Mouse (Mus musculus) limb, embryonic 14.5 days (tissue): ENCODE data around the gene Hoxb5. TPM values are rescaled to one million over a fixed set of nuclear protein-coding genes. Genes with fewer than 3 reads are reported as not detected.
A peak's percentile ranks its signal among the peaks of the same experiment; 100 is the strongest.

ENCODE experiments used
- ATAC-seq: fragments of 200-750 bp; cut with Nextera tagmentation; 2 replicates; pipeline ENCODE4 v1.8.0; 2017; ENCODE audit warnings: low read depth, moderate number of reproducible peaks, moderate TSS enrichment; ENCODE audit not compliant: low FRiP score
- DNase-seq: peaks from one replicate; pipeline ENCODE4 v3.0.0-alpha.2; 2015; ENCODE audit warnings: low spot score
- H3K27ac ChIP-seq: fragments of 300-500 bp; sonication (generic); replicated peaks from 2 replicates; pipeline ENCODE4 v1.5.1; 2014; ENCODE audit warnings: low read depth, mild to moderate bottlenecking, low read length, moderate library complexity, mixed read lengths
- H3K27me3 ChIP-seq: fragments of 300-500 bp; sonication (generic); 2 replicates; pipeline ENCODE4 v1.6.1; 2014; ENCODE audit warnings: low read length, mixed read lengths; ENCODE audit not compliant: control insufficient read depth, insufficient read depth
- H3K36me3 ChIP-seq: fragments of 300-500 bp; sonication (generic); 2 replicates; pipeline ENCODE4 v1.6.1; 2014; ENCODE audit warnings: mild to moderate bottlenecking, low read length, moderate library complexity, mixed read lengths; ENCODE audit not compliant: control insufficient read depth, insufficient read depth
- H3K4me1 ChIP-seq: fragments of 300-500 bp; sonication (generic); 2 replicates; pipeline ENCODE4 v1.6.1; 2014; ENCODE audit warnings: antibody characterized with exemption, low read length, mixed read lengths; ENCODE audit not compliant: control insufficient read depth, insufficient read depth
- H3K4me2 ChIP-seq: fragments of 300-500 bp; sonication (generic); replicated peaks from 2 replicates; pipeline ENCODE4 v1.6.1; 2014; ENCODE audit warnings: low read depth, mild to moderate bottlenecking, low read length, moderate library complexity; ENCODE audit not compliant: severe bottlenecking
- H3K4me3 ChIP-seq: fragments of 300-500 bp; sonication (generic); replicated peaks from 2 replicates; pipeline ENCODE4 v1.5.1; 2014; ENCODE audit warnings: low read length
- H3K9ac ChIP-seq: fragments of 300-500 bp; sonication (generic); 2 replicates; pipeline ENCODE4 v1.6.1; 2014; ENCODE audit warnings: mild to moderate bottlenecking, low read depth, low read length, moderate library complexity; ENCODE audit not compliant: severe bottlenecking
- H3K9me3 ChIP-seq: fragments of 300-500 bp; sonication (generic); 2 replicates; pipeline ENCODE4 v1.6.1; 2016; ENCODE audit warnings: low read length; ENCODE audit not compliant: control insufficient read depth
- POLR2A ChIP-seq: fragments of 200-500 bp; IDR thresholded peaks from 2 replicates; pipeline ENCODE4 v1.8.0; 2012; ENCODE audit warnings: inconsistent platforms, mild to moderate bottlenecking, moderate library complexity, borderline replicate concordance; ENCODE audit not compliant: insufficient read depth, insufficient read length; ENCODE audit errors: extremely low read depth
- WGBS: fragments of 180-500 bp; shearing (Covaris S2); extraction: QIAGEN DNeasy Blood & Tissue Kit; methylation state at CpG from one replicate; pipeline ENCODE4 v1.1.7; 2014; 5-methylcytosine and 5-hydroxymethylcytosine counted together
- polyA plus RNA-seq, 2 experiments: library from polyadenylated mRNA; depleted of rRNA in 1 of 2; stranded (reverse) in 1 of 2; unstranded in 1 of 2; fragments of >200 nt; fragmentation: Nextera tagmentation in 1 of 2; extraction: Ambion mirVana in 1 of 2; gene quantifications; 2 replicates each; pipeline versions ENCODE4 v1.2.1 to v1.2.3; 2012 to 2014

Hoxb5 gene
- polyA plus RNA-seq, 2 experiments = 0.85 to 1.8 TPM

GRCm38 (mm10) chr11:96345220-96345892 lies 42.2 kb downstream of the Hoxb5 start:
- Histone ChIP-seq H3K4me1 (no peaks in the 10 kb centered on the region), H3K4me3 (peak overlapping the region; percentile 17), H3K4me2 (peak overlapping the region; percentile 35), H3K27ac (no peak overlapping the region), H3K9me3 (no peaks in the 10 kb centered on the region), H3K36me3 (no peaks in the 10 kb centered on the region), H3K27me3 (peaks cover 97% of the 10 kb centered on the region), H3K9ac (no peak overlapping the region)
- WGBS = 2% methylated on average over 39 of the region's 56 CpGs
- no peak for ATAC-seq
- TF ChIP-seq POLR2A = no peak
- no peak for DNase-seq

- TF ChIP-seq POLR2A = no peak
- Histone ChIP-seq H3K36me3 (no peaks in the 10 kb centered on the region), H3K9me3 (no peaks in the 10 kb centered on the region), H3K27ac (no peak overlapping the region), H3K9ac (no peak overlapping the region), H3K27me3 (peaks cover 97% of the 10 kb centered on the region), H3K4me1 (no peaks in the 10 kb centered on the region), H3K4me3 (peak overlapping the region; percentile 17; the same call in 1 of the 2 replicates), H3K4me2 (peak overlapping the region; percentile 35)
- ATAC-seq = no peak
- WGBS = 6% methylated on average over 33 of the region's 45 CpGs
- no peak for DNase-seq
These were observed 43.0 kb downstream of the Hoxb5 start for GRCm38 (mm10) chr11:96345893-96346806.

- no peak overlapping the region for H3K4me2 ChIP-seq
- TF ChIP-seq POLR2A = no peak
- no peak overlapping the region for H3K27ac ChIP-seq
- no peaks in the 10 kb centered on the region for H3K9me3 ChIP-seq
- DNase-seq (no peak), ATAC-seq (no peak)
- no peaks in the 10 kb centered on the region for H3K36me3 ChIP-seq
- no peak overlapping the region for H3K4me3 ChIP-seq
- H3K9ac ChIP-seq = no peak overlapping the region
- peaks cover 97% of the 10 kb centered on the region for H3K27me3 ChIP-seq
- WGBS = 50% methylated on average over 5 of the region's 5 CpGs
- no peaks in the 10 kb centered on the region for H3K4me1 ChIP-seq
These were observed 43.9 kb downstream of the Hoxb5 start for GRCm38 (mm10) chr11:96346916-96347520.

DNA sequence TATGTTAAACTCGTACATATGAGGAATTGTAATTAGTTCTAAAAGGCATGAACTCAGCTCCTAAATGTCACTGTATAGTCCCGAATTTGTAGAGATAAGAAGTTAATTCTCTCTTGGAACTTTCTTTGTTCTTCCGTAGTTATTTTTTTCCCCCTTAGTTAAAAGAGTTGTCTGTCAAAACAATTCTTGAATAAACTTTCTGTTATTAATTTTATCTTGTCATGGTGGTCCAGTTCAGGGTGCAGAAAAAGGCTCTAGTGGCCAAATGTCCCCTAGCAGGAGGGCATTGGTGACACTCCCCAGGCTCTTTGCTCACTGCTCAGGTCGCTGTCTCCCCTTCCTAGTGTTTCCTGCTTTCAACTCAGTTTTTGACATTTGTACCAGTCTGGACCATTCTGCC lies 44.6 kb downstream of the Hoxb5 start:
- no peak for TF ChIP-seq POLR2A
- DNase-seq (no peak), ATAC-seq (no peak)
- 18% methylated on average over 4 of the region's 4 CpGs for WGBS
- Histone ChIP-seq H3K9ac (no peak overlapping the region), H3K4me2 (no peak overlapping the region), H3K4me3 (no peak overlapping the region), H3K36me3 (no peaks in the 10 kb centered on the region), H3K27ac (no peak overlapping the region), H3K4me1 (no peaks in the 10 kb centered on the region; the same call in 1 of the 2 replicates), H3K27me3 (peaks cover 97% of the 10 kb centered on the region), H3K9me3 (no peaks in the 10 kb centered on the region)

DNA sequence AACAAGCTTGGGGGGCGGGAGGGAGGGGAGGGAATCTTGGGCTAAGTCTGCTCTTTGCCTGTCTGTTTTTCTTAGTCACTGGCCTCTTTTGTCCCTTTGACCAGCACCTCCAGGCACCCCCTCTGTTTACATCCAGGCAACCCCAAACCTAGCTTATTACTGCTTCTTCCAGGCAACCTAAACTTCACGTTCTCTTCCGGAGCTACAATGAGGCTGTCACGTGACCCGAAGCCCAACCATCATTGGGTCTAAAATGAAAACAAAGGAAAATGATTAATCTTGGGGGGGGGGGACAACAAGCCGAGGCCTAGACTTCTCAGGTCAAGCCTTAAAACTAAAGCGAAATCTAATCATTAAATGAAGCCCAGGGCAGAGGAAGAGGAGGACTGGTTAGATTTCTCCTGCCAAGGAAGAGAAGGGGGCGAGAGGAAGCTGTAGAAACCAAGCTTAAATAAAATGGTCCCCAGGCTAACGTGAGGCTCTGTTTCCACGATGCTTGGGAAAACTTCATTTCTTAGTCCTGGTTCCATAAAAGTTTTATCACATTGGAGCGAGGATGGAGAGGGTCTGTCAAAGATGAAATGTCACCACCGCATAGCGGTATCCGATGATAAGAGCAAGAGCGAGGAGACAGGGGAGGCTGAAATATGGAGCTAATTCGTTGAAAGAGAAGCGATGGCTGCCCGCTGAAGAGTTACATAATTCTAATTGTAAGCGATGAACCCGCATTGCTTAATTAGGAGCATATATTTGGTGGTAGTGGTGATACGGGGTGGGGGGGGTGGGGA lies 45.2 kb downstream of the Hoxb5 start:
- 15% methylated on average over 21 of the region's 21 CpGs for WGBS
- ATAC-seq (no peak), DNase-seq (no peak)
- TF ChIP-seq POLR2A = no peak
- Histone ChIP-seq H3K4me2 (no peak overlapping the region), H3K9ac (no peak overlapping the region), H3K4me3 (no peak overlapping the region), H3K27ac (no peak overlapping the region), H3K36me3 (no peaks in the 10 kb centered on the region), H3K9me3 (no peaks in the 10 kb centered on the region), H3K4me1 (no peaks in the 10 kb centered on the region; the same call in 1 of the 2 replicates), H3K27me3 (peaks cover 97% of the 10 kb centered on the region)
